Mouse (Mus musculus): Measurements from ENCODE around the gene Rnf39. TPM values are rescaled to one million over a fixed set of nuclear protein-coding genes. Genes with fewer than 3 reads are reported as not detected.

Rnf39 gene
- total RNA-seq (2021): 1 to 10 TPM; 5.2 to 5.3 TPM
- long read RNA-seq, experiment 1, partial matches to known transcripts: 0 of 2 reads
- long read RNA-seq, experiment 1, other reads (novel, unspliced or antisense): 0 of 2 reads
- long read RNA-seq, experiment 2, transcript Rnf39-201 (4 exons, 1,579 nt): major isoform, 5 of 5 reads
- long read RNA-seq, experiment 2, partial matches to known transcripts: 0 of 5 reads
- long read RNA-seq, experiment 2, other reads (novel, unspliced or antisense): 0 of 5 reads

DNA sequence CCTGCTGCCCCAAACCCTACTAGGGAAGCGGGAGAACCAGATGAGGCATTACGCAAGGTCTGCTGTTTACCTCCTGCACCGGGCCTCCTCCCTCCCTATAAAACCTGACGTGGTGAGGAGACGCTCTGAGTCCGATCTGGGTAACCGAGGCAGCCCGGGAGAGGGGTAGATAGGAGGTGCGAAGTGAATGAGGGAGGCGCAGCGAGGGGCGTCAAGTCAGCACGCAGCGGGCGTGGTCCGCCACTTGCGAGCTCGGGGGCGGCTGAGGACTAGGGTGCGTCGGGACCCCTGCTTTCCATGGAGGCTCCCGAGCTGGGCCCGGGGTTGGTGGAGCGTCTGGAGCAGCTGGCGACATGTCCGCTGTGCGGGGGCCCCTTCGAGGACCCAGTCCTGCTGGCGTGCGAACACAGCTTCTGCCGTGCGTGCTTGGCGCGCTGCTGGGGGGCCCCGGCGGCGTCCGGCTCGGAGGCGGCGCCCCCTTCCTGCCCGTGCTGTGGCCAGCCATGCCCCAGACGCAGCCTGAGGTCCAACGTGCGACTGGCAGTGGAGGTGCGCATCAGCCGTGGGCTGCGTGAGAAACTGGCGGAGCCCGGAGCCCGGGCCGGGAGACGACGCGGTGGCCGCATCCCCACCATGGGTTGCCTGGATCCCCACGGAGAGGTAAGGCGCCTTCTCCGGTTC is at the start of gene Rnf39:
Gene Rnf39, plus strand, starts transcription at position 128 of the 681 bp plus-strand sequence.
- TF ChIP-seq CTCF (conservative IDR thresholded peaks at IDR 0.05): no peak
- H3K4me3 ChIP-seq: peak within 1 kb of the TSS; percentile 58
- peak within 1 kb of the TSS; percentile 50 for H3K27ac ChIP-seq
- peak in 1 of 2 experiments; percentile 49 for DNase-seq (ENCODE audit: low spot score in 2 of 2)

DNA sequence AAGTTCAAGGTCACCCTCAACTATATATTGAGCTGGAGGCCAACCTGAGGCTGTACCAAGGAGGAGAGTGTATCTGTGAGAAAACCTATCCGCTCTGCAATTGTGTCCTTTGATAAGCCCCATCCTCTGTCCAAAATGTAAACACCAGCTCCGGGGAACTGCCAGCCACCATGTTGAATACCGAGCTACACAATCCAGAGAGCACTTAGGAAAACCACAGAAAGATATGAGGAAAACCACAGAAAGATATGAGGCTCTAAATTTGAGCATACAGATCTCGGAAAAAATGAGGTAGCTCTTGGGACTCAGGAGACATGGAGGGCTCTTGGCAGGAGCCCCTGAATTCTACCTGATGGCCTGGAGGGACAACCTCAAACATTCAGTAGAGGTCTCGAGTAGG is 49.3 kb upstream of the Rnf39 start:
- Histone ChIP-seq H3K4me3 (no peak overlapping the region), H3K27ac (no peak overlapping the region)
- DNase-seq (ENCODE audit: low spot score in 2 of 2): no peak
- no peak for TF ChIP-seq CTCF (conservative IDR thresholded peaks at IDR 0.05)

GRCm38 (mm10) chr17:36896583-36896982 is 46.1 kb upstream of the Rnf39 start:
- Histone ChIP-seq H3K27ac (no peak overlapping the region), H3K4me3 (no peak overlapping the region)
- peak in 1 of 2 experiments; percentile 48 for DNase-seq (ENCODE audit: low spot score in 2 of 2)
- TF ChIP-seq CTCF (conservative IDR thresholded peaks at IDR 0.05): peak; percentile 87

DNA sequence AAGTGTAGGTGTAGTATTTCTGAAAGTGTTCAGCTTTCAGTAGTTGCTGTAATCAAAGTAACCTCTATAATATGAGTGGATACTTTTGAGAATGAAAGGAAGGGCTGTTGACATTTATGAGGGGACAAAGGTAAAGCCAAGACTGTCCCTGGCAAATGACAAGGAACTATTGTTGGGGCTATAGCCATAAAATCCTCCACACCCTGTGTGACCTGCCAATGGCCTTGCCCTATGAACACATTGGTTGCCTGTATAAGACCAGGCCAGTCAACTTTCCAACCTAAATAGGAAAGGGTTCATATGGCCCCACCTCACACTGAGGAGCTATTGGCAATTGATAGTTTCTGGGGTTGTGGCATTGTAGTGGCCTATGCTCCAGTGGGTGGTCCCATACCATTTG is 45.7 kb upstream of the Rnf39 start:
- no peak for TF ChIP-seq CTCF (conservative IDR thresholded peaks at IDR 0.05)
- DNase-seq (ENCODE audit: low spot score in 2 of 2): no peak
- Histone ChIP-seq H3K4me3 (no peak overlapping the region), H3K27ac (no peak overlapping the region)

- no peak for TF ChIP-seq CTCF (conservative IDR thresholded peaks at IDR 0.05)
- no peak for DNase-seq (ENCODE audit: low spot score in 2 of 2)
- H3K27ac ChIP-seq: no peak within 1 kb of the TSS
These were observed 45.0 kb upstream of the Rnf39 start, which contains the start of gene Trim31 for GRCm38 (mm10) chr17:36897552-36898205. Gene Trim31 (plus strand): TSS chr17:36898118.

DNA sequence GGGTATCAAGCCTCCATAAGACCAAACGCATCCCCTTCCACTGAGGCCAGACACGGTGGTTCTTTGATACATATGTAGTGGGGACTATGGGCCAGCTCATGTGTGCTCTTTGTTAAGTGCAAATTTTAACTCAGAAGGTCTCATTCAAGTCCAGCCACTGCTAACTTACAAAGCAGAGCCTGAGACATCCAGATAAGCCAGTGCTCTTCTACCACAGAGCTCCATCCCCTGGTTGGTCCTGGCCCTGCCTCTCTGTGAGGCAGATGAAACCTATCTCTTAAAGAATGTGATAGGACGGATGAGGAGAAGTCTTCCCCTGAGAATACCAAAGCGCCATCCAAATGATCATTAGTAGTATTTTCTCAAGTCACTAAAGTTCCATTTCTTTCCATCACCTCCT is 43.3 kb upstream of the Rnf39 start:
- Histone ChIP-seq H3K27ac (peak overlapping the region; percentile 54; the same call in 1 of the 2 replicates), H3K4me3 (no peak overlapping the region)
- DNase-seq (ENCODE audit: low spot score in 2 of 2): no peak
- TF ChIP-seq CTCF (conservative IDR thresholded peaks at IDR 0.05): no peak

More at GRCm38 (mm10) chr17:36897552-36898205, 45.0 kb upstream of the Rnf39 start, which contains the start of gene Trim31:
- no peak within 1 kb of the TSS for H3K4me3 ChIP-seq

DNA sequence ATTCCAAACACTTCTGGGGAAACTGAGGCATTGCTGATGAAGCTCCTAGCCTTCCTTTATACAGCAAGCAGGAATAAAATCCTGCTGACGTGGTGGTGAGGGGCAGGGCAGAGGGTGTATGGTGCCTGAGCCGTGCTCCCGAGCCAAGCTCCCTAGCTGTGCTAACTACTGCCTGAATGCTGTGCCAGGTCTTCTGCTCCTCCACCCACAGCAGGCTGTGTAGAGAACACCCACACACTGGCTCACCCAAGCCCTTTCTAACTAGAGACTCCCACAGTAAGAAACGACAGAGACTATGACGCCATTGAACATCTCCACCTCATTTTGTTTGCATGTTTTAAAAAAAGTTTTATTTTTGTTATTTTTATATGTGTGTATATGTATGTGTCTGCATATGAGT is 42.7 kb upstream of the Rnf39 start:
- peak; percentile 46 to 50 for DNase-seq (ENCODE audit: low spot score in 2 of 2)
- peak overlapping the region; percentile 54; the same call in 1 of the 2 replicates for H3K27ac ChIP-seq
- H3K4me3 ChIP-seq: no peak overlapping the region
- TF ChIP-seq CTCF (conservative IDR thresholded peaks at IDR 0.05): no peak

GRCm38 (mm10) chr17:36900691-36901090 is 42.0 kb upstream of the Rnf39 start:
- peak; percentile 58 for TF ChIP-seq CTCF (conservative IDR thresholded peaks at IDR 0.05)
- H3K27ac ChIP-seq: no peak overlapping the region; the same call in 1 of the 2 replicates

GRCm38 (mm10) chr17:36903651-36904050 is 39.1 kb upstream of the Rnf39 start:
- no peak overlapping the region for H3K4me3 ChIP-seq
- H3K27ac ChIP-seq: no peak overlapping the region
- TF ChIP-seq CTCF (conservative IDR thresholded peaks at IDR 0.05): no peak
- no peak for DNase-seq (ENCODE audit: low spot score in 2 of 2)

More at GRCm38 (mm10) chr17:36900691-36901090, 42.0 kb upstream of the Rnf39 start:
- DNase-seq (ENCODE audit: low spot score in 2 of 2): no peak
- H3K4me3 ChIP-seq: no peak overlapping the region

DNA sequence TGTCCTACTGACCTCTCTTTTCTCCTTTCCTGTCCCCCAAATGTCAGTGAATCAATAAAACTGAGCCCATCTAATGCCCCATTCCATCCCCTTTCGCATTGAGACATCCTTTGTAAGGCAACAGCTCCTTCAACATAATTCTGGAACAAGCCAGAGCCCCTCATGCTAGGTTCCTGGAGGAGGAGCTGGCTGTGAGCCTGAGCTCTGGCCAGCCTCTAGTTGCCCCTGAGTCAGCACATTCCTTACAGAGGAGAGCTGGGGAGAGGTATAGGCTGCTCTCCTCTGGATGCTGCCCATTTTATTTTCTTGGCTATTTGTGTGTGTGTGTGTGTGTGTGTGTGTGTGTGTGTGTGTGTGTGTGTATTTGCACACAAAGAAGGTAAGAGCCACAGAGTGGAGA is 34.5 kb upstream of the Rnf39 start:
- no peak overlapping the region for H3K27ac ChIP-seq
- no peak for DNase-seq (ENCODE audit: low spot score in 2 of 2)

GRCm38 (mm10) chr17:36909802-36910201 is 32.9 kb upstream of the Rnf39 start:
- H3K27ac ChIP-seq: no peak overlapping the region
- DNase-seq (ENCODE audit: low spot score in 2 of 2): no peak
- no peak for TF ChIP-seq CTCF (conservative IDR thresholded peaks at IDR 0.05)
- no peak overlapping the region for H3K4me3 ChIP-seq

More for the DNA sequence above, 34.5 kb upstream of the Rnf39 start:
- H3K4me3 ChIP-seq: no peak overlapping the region
- TF ChIP-seq CTCF (conservative IDR thresholded peaks at IDR 0.05): no peak

DNA sequence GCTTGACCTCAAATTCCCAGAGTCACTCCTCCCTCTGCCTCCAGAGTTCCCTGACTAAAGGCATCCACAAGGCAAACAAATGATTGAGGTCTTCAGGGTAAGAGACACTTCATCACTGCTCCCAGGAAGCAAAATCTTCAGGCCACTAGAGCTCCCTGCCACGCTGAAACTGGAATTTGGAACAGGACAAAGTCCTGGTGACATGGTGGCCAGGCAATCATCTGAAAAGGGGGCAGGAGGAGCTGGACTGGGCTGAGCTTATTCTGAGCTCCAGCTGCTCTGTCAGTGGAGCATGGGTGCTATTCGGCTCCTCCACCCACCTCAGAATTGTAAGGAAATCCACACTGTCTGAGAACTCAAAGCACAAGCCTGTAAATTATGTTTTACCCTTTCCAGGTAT is 30.7 kb upstream of the Rnf39 start:
- Histone ChIP-seq H3K4me3 (no peak overlapping the region), H3K27ac (no peak overlapping the region)
- no peak for TF ChIP-seq CTCF (conservative IDR thresholded peaks at IDR 0.05)
- no peak for DNase-seq (ENCODE audit: low spot score in 2 of 2)

- DNase-seq (ENCODE audit: low spot score in 2 of 2): peak; percentile 70 to 86
- TF ChIP-seq CTCF (conservative IDR thresholded peaks at IDR 0.05): peak; percentile 90
- no peak overlapping the region for H3K4me3 ChIP-seq
- no peak overlapping the region for H3K27ac ChIP-seq
These were observed 28.6 kb upstream of the Rnf39 start for GRCm38 (mm10) chr17:36914108-36914507.

All from layer of hippocampus, adult 2 months (tissue).